Mouse (Mus musculus): ENCODE results near the gene Abcc12. TPM values are rescaled to one million over a fixed set of nuclear protein-coding genes. Genes with fewer than 3 reads are reported as not detected.

Gene Abcc12
- total RNA-seq, 2 experiments from 2014 or later = 0.25 to 0.45 TPM

GRCm38 (mm10) chr8:86437418-86437817, 143.1 kb downstream of the Abcc12 start:
- no peak for DNase-seq (ENCODE audit: low spot score in 2 of 2)

Small RNA genes lying within 50 kb of the gene (microRNA-seq; reads per million reads assigned to microRNA genes)
- 0 reads per million in 2 experiments for gene Gm44348

Other genes starting within 250 kb of the Abcc12 start
- gene Lonp2, start 43.4 kb upstream of the Abcc12 start, total RNA-seq (2021) = 10 to 100 TPM; 83.7 to 86.7 TPM
- gene Gm10638, start 165.0 kb upstream of the Abcc12 start, total RNA-seq (2021) = 1 to 10 TPM; 2.6 to 3.6 TPM
- 10 to 100 TPM; 29.1 to 29.2 TPM for gene Siah1a, start 165.2 kb upstream of the Abcc12 start, total RNA-seq (2021)